Comparison of ENCODE assay signal across 15 mouse cellular contexts in the genomic region with DNA sequence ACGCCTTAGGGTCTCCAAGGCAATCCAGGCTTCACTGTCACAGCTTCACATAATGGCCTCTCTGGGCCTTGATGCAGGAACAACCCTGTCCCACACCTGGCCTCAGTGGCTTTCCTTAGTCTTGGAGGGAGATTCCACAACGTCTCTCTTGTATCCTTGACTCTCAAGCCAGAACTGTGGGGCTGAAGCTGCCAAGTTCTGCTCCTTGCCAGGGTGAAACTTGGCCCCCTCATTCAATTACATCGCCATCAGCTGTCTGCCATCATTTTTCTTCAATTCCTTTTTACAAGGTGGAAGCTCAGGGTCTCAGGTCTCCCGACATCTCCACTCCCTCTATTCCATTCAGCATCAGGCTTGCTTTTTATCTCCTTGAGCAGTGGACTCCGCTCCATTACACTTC.
"Had no signal": no experiment of that assay in that cellular context is flagged by ENCODE, and none has a peak within 500 bp of the region (broad histone marks: within the 10 kb centered on the region; RNA-seq: fewer than 3 reads in every experiment).

No protein-coding gene starts in this region.

- DNase-seq: cerebellum, adult 8-10 months; cerebellum, adult 9-10 months; cerebellum, adult 9-11 months; cerebellum, postnatal 25 days; cerebellum, postnatal 36 days; embryo, embryonic 11 days; forebrain, postnatal 0 days; gastrocnemius, adult 2 months; gastrocnemius, postnatal 10 days; gastrocnemius, postnatal 14 days; gastrocnemius, postnatal 25 days; gastrocnemius, postnatal 36 days; heart, adult 11 months; heart, adult 18-20 months; heart, adult 2 months had no signal
